Mouse (Mus musculus) limb, embryonic 13.5 days (tissue): ENCODE results near the gene Rab11fip5. TPM values are rescaled to one million over a fixed set of nuclear protein-coding genes. Genes with fewer than 3 reads are reported as not detected.
A peak's percentile ranks its signal among the peaks of the same experiment; 100 is the strongest.

Source experiments
- ATAC-seq: fragments of 200-750 bp; cut with Nextera tagmentation; 2 replicates; pipeline ENCODE4 v1.8.0; 2017; ENCODE audit warnings: low read depth, moderate number of reproducible peaks, moderate TSS enrichment; ENCODE audit not compliant: low FRiP score
- H3K27ac ChIP-seq: fragments of 300-500 bp; sonication (generic); 2 replicates; pipeline ENCODE4 v1.5.1; 2015; ENCODE audit warnings: inconsistent platforms, mild to moderate bottlenecking, moderate library complexity
- H3K27me3 ChIP-seq: fragments of 300-500 bp; sonication (generic); 2 replicates; pipeline ENCODE4 v1.6.1; 2015; ENCODE audit warnings: mild to moderate bottlenecking, inconsistent platforms
- H3K36me3 ChIP-seq: fragments of 300-500 bp; sonication (generic); 2 replicates; pipeline ENCODE4 v1.6.1; 2015; ENCODE audit warnings: inconsistent platforms, mild to moderate bottlenecking, moderate library complexity
- H3K4me1 ChIP-seq: fragments of 300-500 bp; sonication (generic); 2 replicates; pipeline ENCODE4 v1.6.1; 2015; ENCODE audit warnings: inconsistent platforms
- H3K4me2 ChIP-seq: fragments of 300-500 bp; sonication (generic); replicated peaks from 2 replicates; pipeline ENCODE4 v1.6.1; 2015; ENCODE audit warnings: inconsistent platforms, mild to moderate bottlenecking, moderate library complexity
- H3K4me3 ChIP-seq: fragments of 300-500 bp; sonication (generic); 2 replicates; pipeline ENCODE4 v1.5.1; 2015; ENCODE audit warnings: moderate library complexity, mild to moderate bottlenecking, inconsistent platforms
- H3K9ac ChIP-seq: fragments of 300-500 bp; sonication (generic); 2 replicates; pipeline ENCODE4 v1.6.1; 2015; ENCODE audit warnings: mild to moderate bottlenecking, inconsistent platforms
- H3K9me3 ChIP-seq: fragments of 300-500 bp; sonication (generic); 2 replicates; pipeline ENCODE4 v1.6.1; 2016; ENCODE audit warnings: inconsistent platforms
- WGBS: fragments of 180-500 bp; shearing (Covaris S2); methylation state at CpG from one replicate; pipeline ENCODE4 v1.1.7; 2015; 5-methylcytosine and 5-hydroxymethylcytosine counted together
- microRNA-seq: library from miRNA; unstranded; fragments of <30 nt; microRNA quantifications from one replicate; pipeline ENCODE4, GENCODE M21; 2016
- polyA plus RNA-seq: library from polyadenylated mRNA; unstranded; fragments of >200 nt; fragmentation: Nextera tagmentation; extraction: Ambion mirVana; gene quantifications from 2 replicates; pipeline ENCODE4 v1.2.1, GENCODE M21; 2015

The Rab11fip5 gene
- polyA plus RNA-seq, 1 experiment from 2014 or later: 17.2 TPM

- Histone ChIP-seq H3K4me1 (peaks cover 21% of the 10 kb centered on the region), H3K4me3 (no peak overlapping the region), H3K36me3 (no peaks in the 10 kb centered on the region), H3K27me3 (no peaks in the 10 kb centered on the region), H3K9ac (no peak overlapping the region), H3K9me3 (no peaks in the 10 kb centered on the region), H3K27ac (no peak overlapping the region), H3K4me2 (no peak overlapping the region)
- WGBS: 64% methylated on average over 7 of the region's 7 CpGs
- ATAC-seq: no peak
Observed at GRCm38 (mm10) chr6:85295384-85296167, 78.9 kb downstream of the Rab11fip5 start.

GRCm38 (mm10) chr6:85294004-85294379, 80.4 kb downstream of the Rab11fip5 start:
- H3K9ac ChIP-seq: no peak overlapping the region
- H3K27ac ChIP-seq: no peak overlapping the region
- WGBS: 54% methylated on average over 5 of the region's 5 CpGs
- no peaks in the 10 kb centered on the region for H3K9me3 ChIP-seq
- no peak for ATAC-seq
- peaks cover 21% of the 10 kb centered on the region for H3K4me1 ChIP-seq
- no peaks in the 10 kb centered on the region for H3K27me3 ChIP-seq
- H3K4me2 ChIP-seq: no peak overlapping the region
- no peaks in the 10 kb centered on the region for H3K36me3 ChIP-seq
- no peak overlapping the region for H3K4me3 ChIP-seq

- H3K4me3 ChIP-seq: no peak overlapping the region
- H3K27ac ChIP-seq: no peak overlapping the region
- peaks cover 21% of the 10 kb centered on the region for H3K4me1 ChIP-seq
- H3K27me3 ChIP-seq: no peaks in the 10 kb centered on the region
- 57% methylated on average over 10 of the region's 10 CpGs for WGBS
- H3K9me3 ChIP-seq: no peaks in the 10 kb centered on the region
- H3K4me2 ChIP-seq: no peak overlapping the region
- H3K36me3 ChIP-seq: no peaks in the 10 kb centered on the region
- ATAC-seq: peak; percentile 48; the same call in 1 of the 2 replicates
- H3K9ac ChIP-seq: no peak overlapping the region
Observed at GRCm38 (mm10) chr6:85293255-85294003, 81.0 kb downstream of the Rab11fip5 start.

GRCm38 (mm10) chr6:85290869-85291824, 83.3 kb downstream of the Rab11fip5 start:
- Histone ChIP-seq H3K36me3 (no peaks in the 10 kb centered on the region), H3K4me3 (no peak overlapping the region), H3K4me2 (no peak overlapping the region), H3K4me1 (peaks cover 20% of the 10 kb centered on the region), H3K9me3 (no peaks in the 10 kb centered on the region), H3K27me3 (no peaks in the 10 kb centered on the region), H3K9ac (no peak overlapping the region), H3K27ac (no peak overlapping the region)
- WGBS: 90% methylated on average over 16 of the region's 16 CpGs
- no peak for ATAC-seq

GRCm38 (mm10) chr6:85288193-85288857, 86.1 kb downstream of the Rab11fip5 start:
- no peak for ATAC-seq
- WGBS: 86% methylated on average over 4 of the region's 4 CpGs

GRCm38 (mm10) chr6:85286283-85287047, 88.0 kb downstream of the Rab11fip5 start:
- Histone ChIP-seq H3K9me3 (no peaks in the 10 kb centered on the region), H3K9ac (no peak overlapping the region), H3K27ac (no peak overlapping the region), H3K36me3 (no peaks in the 10 kb centered on the region), H3K4me3 (no peak overlapping the region), H3K4me2 (no peak overlapping the region), H3K27me3 (no peaks in the 10 kb centered on the region), H3K4me1 (no peaks in the 10 kb centered on the region)
- no peak for ATAC-seq
- WGBS: 86% methylated on average over 13 of the region's 13 CpGs

More at GRCm38 (mm10) chr6:85288193-85288857, 86.1 kb downstream of the Rab11fip5 start:
- H3K9ac ChIP-seq: no peak overlapping the region
- no peak overlapping the region for H3K4me3 ChIP-seq
- no peaks in the 10 kb centered on the region for H3K9me3 ChIP-seq
- H3K27ac ChIP-seq: no peak overlapping the region
- H3K36me3 ChIP-seq: no peaks in the 10 kb centered on the region
- H3K27me3 ChIP-seq: no peaks in the 10 kb centered on the region
- no peak overlapping the region for H3K4me2 ChIP-seq
- H3K4me1 ChIP-seq: peaks cover 2% of the 10 kb centered on the region; the same call in 1 of the 2 replicates

Small RNA genes within 50 kb of the gene (microRNA-seq; reads per million reads assigned to microRNA genes)
- not detected for gene Mir705

Other genes with a start within 250 kb of the Rab11fip5 start
- gene Spr, start 236.9 kb downstream of the Rab11fip5 start, polyA plus RNA-seq: 39.5 and 41.4 TPM in 2 replicates
- gene Emx1, start 187.2 kb downstream of the Rab11fip5 start, polyA plus RNA-seq: 0.60 and 0.64 TPM in 2 replicates
- 8.9 and 10.1 TPM in 2 replicates for gene Sfxn5, start 41.2 kb downstream of the Rab11fip5 start, polyA plus RNA-seq
- not detected in 2 replicates for gene Noto, start 49.3 kb upstream of the Rab11fip5 start, polyA plus RNA-seq
- gene Smyd5, start 57.4 kb upstream of the Rab11fip5 start, polyA plus RNA-seq: 64.2 and 66.1 TPM in 2 replicates
- 493 and 494 TPM in 2 replicates for gene Cct7, start 76.9 kb upstream of the Rab11fip5 start, polyA plus RNA-seq
- gene Pradc1, start 77.3 kb upstream of the Rab11fip5 start, polyA plus RNA-seq: 29.8 and 33.5 TPM in 2 replicates
- 0.47 and 0.54 TPM in 2 replicates for gene Fbxo41, start 128.4 kb upstream of the Rab11fip5 start, polyA plus RNA-seq
- not detected in 2 replicates for gene Egr4, start 139.0 kb upstream of the Rab11fip5 start, polyA plus RNA-seq
- gene Alms1, start 212.9 kb upstream of the Rab11fip5 start, polyA plus RNA-seq: 6.2 and 6.6 TPM in 2 replicates